Mouse (Mus musculus): ENCODE data around the gene Fau.

Gene Fau

GRCm38 (mm10) chr19:6057313-6058096 is at the start of gene Fau, which contains the start of gene Mrpl49:
Gene Fau (plus strand): TSS chr19:6057844.
Gene Mrpl49 (minus strand): TSS chr19:6057785.
- under 1% methylated on average over 63 of the region's 63 CpGs for WGBS

- 87% methylated on average over 8 of the region's 8 CpGs for WGBS
These were observed 48.5 kb upstream of the Fau start for GRCm38 (mm10) chr19:6009137-6009536.

- 90% methylated on average over 10 of the region's 10 CpGs for WGBS
These were observed 44.0 kb upstream of the Fau start for GRCm38 (mm10) chr19:6013691-6014090.

- 4% methylated on average over 15 of the region's 18 CpGs for WGBS
These were observed 42.6 kb upstream of the Fau start for GRCm38 (mm10) chr19:6014991-6015510.

GRCm38 (mm10) chr19:6015511-6016315 is 41.9 kb upstream of the Fau start, which contains the start of gene Capn1:
Gene Capn1 (minus strand): TSS chr19:6015897.
- WGBS, result 6% methylated on average over 40 of the region's 40 CpGs

GRCm38 (mm10) chr19:6016532-6016931 is 41.1 kb upstream of the Fau start:
- 53% methylated on average over 7 of the region's 7 CpGs for WGBS

GRCm38 (mm10) chr19:6018142-6019089 is 39.2 kb upstream of the Fau start:
- WGBS, result 32% methylated on average over 15 of the region's 15 CpGs

GRCm38 (mm10) chr19:6020276-6020675 is 37.4 kb upstream of the Fau start:
- WGBS, result 65% methylated on average over 3 of the region's 3 CpGs

- 78% methylated on average over 8 of the region's 8 CpGs for WGBS
These were observed 34.6 kb upstream of the Fau start for GRCm38 (mm10) chr19:6023059-6023458.

GRCm38 (mm10) chr19:6023930-6024329 is 33.7 kb upstream of the Fau start:
- 78% methylated on average over 7 of the region's 7 CpGs for WGBS

- WGBS, result 83% methylated on average over 6 of the region's 6 CpGs
These were observed 28.7 kb upstream of the Fau start for GRCm38 (mm10) chr19:6028991-6029390.

GRCm38 (mm10) chr19:6029426-6029825 is 28.2 kb upstream of the Fau start:
- 77% methylated on average over 9 of the region's 9 CpGs for WGBS

GRCm38 (mm10) chr19:6030520-6031280 is 26.9 kb upstream of the Fau start:
- 71% methylated on average over 14 of the region's 14 CpGs for WGBS

GRCm38 (mm10) chr19:6035966-6036585 is 21.6 kb upstream of the Fau start:
- 75% methylated on average over 9 of the region's 9 CpGs for WGBS

GRCm38 (mm10) chr19:6038326-6038725 is 19.3 kb upstream of the Fau start:
- 66% methylated on average over 7 of the region's 7 CpGs for WGBS

- WGBS, result 80% methylated on average over 9 of the region's 9 CpGs
These were observed 15.4 kb upstream of the Fau start for GRCm38 (mm10) chr19:6042293-6042692.

GRCm38 (mm10) chr19:6044102-6044501 is 13.5 kb upstream of the Fau start:
- WGBS, result 49% methylated on average over 4 of the region's 4 CpGs

- WGBS, result 11% methylated on average over 20 of the region's 20 CpGs
These were observed 12.0 kb upstream of the Fau start for GRCm38 (mm10) chr19:6045366-6046293.
